Mouse (Mus musculus) Patski (cell line): ENCODE data around the gene Slc4a10. TPM values are rescaled to one million over a fixed set of nuclear protein-coding genes. Genes with fewer than 3 reads are reported as not detected.

Source experiments
- ATAC-seq: fragments of 100-300 bp; one replicate; pipeline ENCODE4 v1.8.0; 2021
- CTCF ChIA-PET: fragments of 350-600 bp; sonication (Branson Sonifier 250); formaldehyde crosslinking; loops from one replicate; lab custom pipeline; 2022; ENCODE audit warnings: inconsistent platforms; lab: Charles Lee
- POLR2A ChIA-PET: fragments of 350-600 bp; sonication (Branson Sonifier 250); formaldehyde crosslinking; loops from one replicate; lab custom pipeline; 2022; ENCODE audit warnings: antibody characterized with exemption, inconsistent platforms; lab: Charles Lee
- DNase-seq: peaks from one replicate; pipeline ENCODE4 v3.0.0-alpha.2; 2011; ENCODE audit warnings: low read depth, low spot score
- H3K27me3 ChIP-seq: fragments of 371-371 bp; one replicate; pipeline ENCODE4 v1.5.1; 2021
- CTCF ChIP-seq: fragments of 100-300 bp; IDR thresholded peaks from one replicate; pipeline ENCODE4 v1.5.1; 2021
- in situ Hi-C: fragments of 300-500 bp; cut with MboI; formaldehyde crosslinking; loops from 3 replicates; pipeline ENCODE4 v1.11.1; 2018; ENCODE audit warnings: low pct_unique_long_range_greater_than_20kb, mixed read lengths
- polyA plus RNA-seq: library from polyadenylated mRNA; unstranded; gene quantifications from one replicate; pipeline ENCODE4 v1.2.3, GENCODE M21; 2021

Gene Slc4a10
- polyA plus RNA-seq, 1 experiment from 2014 or later = not detected

- no peak for DNase-seq
These were observed 69.1 kb downstream of the Slc4a10 start for GRCm38 (mm10) chr2:62115346-62115745.

GRCm38 (mm10) chr2:62129975-62130374 lies 83.7 kb downstream of the Slc4a10 start:
- in situ Hi-C loops = no loop called here
- ChIA-PET POLR2A (no interaction called here), CTCF (no interaction called here)
- DNase-seq = no peak
- ATAC-seq = no peak
- no peak for TF ChIP-seq CTCF
- H3K27me3 ChIP-seq = peaks cover 12% of the 10 kb centered on the region

More at GRCm38 (mm10) chr2:62115346-62115745, 69.1 kb downstream of the Slc4a10 start:
- ChIA-PET POLR2A (no interaction called here), CTCF (no interaction called here)
- in situ Hi-C loops = no loop called here
- ATAC-seq = no peak
- no peaks in the 10 kb centered on the region for H3K27me3 ChIP-seq
- no peak for TF ChIP-seq CTCF

GRCm38 (mm10) chr2:62134911-62135310 lies 88.6 kb downstream of the Slc4a10 start:
- ATAC-seq = no peak
- POLR2A ChIA-PET = no interaction called here
- no peak for TF ChIP-seq CTCF

DNA sequence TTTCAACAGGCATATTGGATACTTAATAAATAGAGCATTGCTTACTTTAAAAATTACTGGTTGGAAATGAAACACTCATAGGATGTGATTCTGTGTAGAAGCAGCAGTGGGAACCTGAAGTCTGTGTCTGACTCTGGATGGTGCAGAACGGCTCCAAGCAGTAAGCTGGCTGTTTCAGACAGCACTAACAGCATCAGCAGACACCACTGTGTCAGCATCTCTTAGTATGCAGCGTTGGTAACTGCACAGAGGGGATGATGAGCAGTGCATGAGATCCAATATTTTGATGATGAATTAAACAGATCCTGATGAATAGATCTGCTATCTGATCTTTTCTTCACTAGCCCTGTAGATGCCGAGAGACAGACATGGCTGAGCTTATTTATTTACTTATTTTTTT lies 101.4 kb downstream of the Slc4a10 start:
- H3K27me3 ChIP-seq = peaks cover 8% of the 10 kb centered on the region
- ChIA-PET POLR2A (no interaction called here), CTCF (no interaction called here)
- TF ChIP-seq CTCF = no peak
- ATAC-seq (no peak), DNase-seq (no peak)
- in situ Hi-C loops = no loop called here

More at GRCm38 (mm10) chr2:62134911-62135310, 88.6 kb downstream of the Slc4a10 start:
- no peak for DNase-seq
- CTCF ChIA-PET = no interaction called here
- in situ Hi-C loops = no loop called here
- peaks cover 13% of the 10 kb centered on the region for H3K27me3 ChIP-seq

DNA sequence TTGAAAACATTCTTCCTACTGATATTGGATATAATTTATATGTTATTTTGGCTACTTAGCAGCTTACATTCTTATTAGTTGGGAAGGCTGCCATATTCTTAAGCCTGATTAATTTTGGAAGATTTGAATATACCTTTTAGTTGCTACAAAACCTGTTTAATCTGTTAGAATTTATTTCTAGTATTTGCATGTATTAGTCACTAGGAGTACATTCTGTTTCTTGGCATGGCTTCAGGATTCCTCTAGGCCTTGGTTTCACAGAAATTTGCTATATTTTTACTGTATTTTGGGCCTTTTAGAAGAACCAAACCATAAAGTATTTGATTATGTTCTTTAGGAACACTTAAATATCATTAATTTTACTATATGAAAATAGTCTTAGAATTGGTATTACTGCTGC lies 103.2 kb downstream of the Slc4a10 start:
- in situ Hi-C loops = no loop called here
- ChIA-PET CTCF (no interaction called here), POLR2A (no interaction called here)
- ATAC-seq (no peak), DNase-seq (no peak)
- no peak for TF ChIP-seq CTCF
- peaks cover 8% of the 10 kb centered on the region for H3K27me3 ChIP-seq

GRCm38 (mm10) chr2:62150830-62151229 lies 104.6 kb downstream of the Slc4a10 start:
- in situ Hi-C loops = no loop called here
- POLR2A ChIA-PET = no interaction called here
- H3K27me3 ChIP-seq = peaks cover 8% of the 10 kb centered on the region
- ATAC-seq (no peak), DNase-seq (no peak)
- no peak for TF ChIP-seq CTCF
- CTCF ChIA-PET = interaction anchor here (1.6 kb wide), 1 partner anchor 10 kb away, joined by 4 read pairs; no protein-coding TSS in a partner anchor

DNA sequence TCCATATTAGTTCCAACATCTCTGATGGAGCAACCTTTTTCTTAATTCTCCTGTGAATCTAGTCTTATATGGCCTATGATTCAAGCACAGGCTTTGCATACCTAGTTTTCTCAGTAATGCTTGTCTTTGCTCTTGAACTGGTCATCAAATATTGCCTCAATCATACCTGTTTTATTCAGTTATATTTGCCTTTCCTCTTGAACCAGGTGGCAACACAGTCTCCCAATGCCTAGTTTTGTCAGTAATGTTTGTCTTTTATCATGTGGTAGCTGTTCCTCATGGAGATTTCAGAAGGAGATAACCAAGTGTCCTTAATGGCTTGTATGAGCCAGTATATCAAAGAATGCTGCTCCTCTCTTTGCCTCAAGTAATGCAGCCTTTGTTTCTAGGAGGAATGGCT lies 163.8 kb downstream of the Slc4a10 start:
- no peaks in the 10 kb centered on the region for H3K27me3 ChIP-seq
- DNase-seq (no peak), ATAC-seq (no peak)
- CTCF ChIA-PET = no interaction called here
- TF ChIP-seq CTCF = no peak
- in situ Hi-C loops = no loop called here
- POLR2A ChIA-PET = no interaction called here

GRCm38 (mm10) chr2:62211106-62211505 lies 164.8 kb downstream of the Slc4a10 start:
- ATAC-seq (no peak), DNase-seq (no peak)
- POLR2A ChIA-PET = no interaction called here
- in situ Hi-C loops = no loop called here
- no peak for TF ChIP-seq CTCF
- CTCF ChIA-PET = no interaction called here
- no peaks in the 10 kb centered on the region for H3K27me3 ChIP-seq

DNA sequence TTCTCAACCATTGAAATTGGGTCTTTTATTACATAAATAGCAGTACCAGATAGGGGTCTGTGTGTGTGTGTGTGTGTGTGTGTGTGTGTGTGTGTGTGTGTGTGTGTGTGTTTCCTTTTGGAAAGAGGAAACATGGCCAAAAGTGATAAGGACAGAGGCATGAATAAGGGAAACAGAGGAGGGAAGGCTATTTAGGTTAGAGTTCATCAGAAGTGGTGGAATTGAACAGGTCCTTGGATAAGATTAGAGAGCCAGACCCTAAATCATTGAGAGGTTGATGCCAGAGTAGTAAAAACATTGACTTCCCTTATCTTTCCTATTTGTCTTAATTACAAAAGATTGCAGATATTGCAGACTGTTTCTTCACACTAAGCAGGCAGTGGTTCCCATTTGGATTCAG lies 181.3 kb downstream of the Slc4a10 start:
- POLR2A ChIA-PET = no interaction called here
- in situ Hi-C loops = no loop called here
- ATAC-seq (no peak), DNase-seq (no peak)
- peaks cover 21% of the 10 kb centered on the region for H3K27me3 ChIP-seq
- CTCF ChIA-PET = no interaction called here
- no peak for TF ChIP-seq CTCF

DNA sequence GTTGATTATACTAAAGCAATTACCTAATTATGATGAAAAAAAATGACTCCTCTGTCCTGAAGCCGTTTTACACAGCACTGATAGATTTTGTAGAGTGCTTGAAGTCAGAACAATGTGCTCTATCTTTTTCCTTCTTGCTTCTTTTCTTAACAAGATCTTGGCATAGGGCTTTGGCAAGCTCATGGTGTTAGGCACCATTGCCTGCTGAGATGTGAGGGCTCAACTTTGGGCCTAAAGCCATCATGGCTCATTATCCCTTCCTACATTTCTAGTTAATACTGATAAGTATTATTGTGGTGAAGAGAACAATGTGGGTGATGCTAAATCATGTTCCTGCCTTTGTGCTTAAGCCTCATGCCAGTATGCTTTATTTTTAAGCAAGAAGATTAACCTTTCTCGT lies 185.0 kb downstream of the Slc4a10 start:
- in situ Hi-C loops = no loop called here
- TF ChIP-seq CTCF = no peak
- H3K27me3 ChIP-seq = peaks cover 38% of the 10 kb centered on the region
- ATAC-seq (no peak), DNase-seq (no peak)
- CTCF ChIA-PET = no interaction called here
- POLR2A ChIA-PET = no interaction called here

GRCm38 (mm10) chr2:62244167-62244566 lies 197.9 kb downstream of the Slc4a10 start:
- H3K27me3 ChIP-seq = peaks cover 54% of the 10 kb centered on the region
- ChIA-PET CTCF (no interaction called here), POLR2A (no interaction called here)
- no peak for DNase-seq
- in situ Hi-C loops = no loop called here
- TF ChIP-seq CTCF = no peak
- no peak for ATAC-seq

GRCm38 (mm10) chr2:62268467-62268866 lies 222.2 kb downstream of the Slc4a10 start:
- ChIA-PET POLR2A (no interaction called here), CTCF (no interaction called here)
- DNase-seq (no peak), ATAC-seq (no peak)
- in situ Hi-C loops = no loop called here
- TF ChIP-seq CTCF = no peak
- peaks cover 38% of the 10 kb centered on the region for H3K27me3 ChIP-seq
